Mouse (Mus musculus): ENCODE results near the gene Kbtbd7. TPM values are rescaled to one million over a fixed set of nuclear protein-coding genes. Genes with fewer than 3 reads are reported as not detected.
"Not testable (repeated sequence)": the region's sequence is repeated elsewhere in the genome, so short reads cannot be mapped to it uniquely, and the experiment has no call there.

Kbtbd7 gene
- polyA plus RNA-seq, 1 experiment from 2014 or later: 18.4 TPM

DNA sequence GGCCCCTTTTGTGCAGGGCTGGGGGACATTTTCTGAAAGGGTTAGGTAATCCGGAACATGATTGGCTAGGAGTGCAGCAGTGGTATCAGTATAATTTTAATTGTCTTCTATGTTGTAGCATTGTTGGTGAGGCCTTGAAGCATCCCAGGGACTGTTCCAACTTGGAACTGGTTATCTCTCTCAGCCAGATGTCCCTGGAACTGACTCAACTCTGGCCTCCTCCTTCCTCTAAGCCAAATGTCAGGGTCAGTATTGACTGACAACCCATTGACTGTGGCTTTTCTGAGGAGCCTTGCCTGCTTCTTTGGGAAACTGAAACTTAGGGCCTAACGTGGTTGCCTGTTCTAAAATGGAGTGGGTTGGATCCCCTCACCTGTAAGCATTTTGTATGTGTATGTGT lies 14.3 kb downstream of the Kbtbd7 start:
- DNase-seq (ENCODE audit: low spot score, missing footprints) (peak; percentile 44), ATAC-seq (ENCODE audit: low FRiP score) (no peak)
- 88% methylated on average over 2 of the region's 2 CpGs for WGBS
- no peaks in the 10 kb centered on the region for H3K27me3 ChIP-seq (ENCODE audit: control insufficient read depth, insufficient read depth, low read length)
- no peaks in the 10 kb centered on the region for H3K36me3 ChIP-seq (ENCODE audit: control insufficient read depth, insufficient read depth, low read length)
- no peak overlapping the region for H3K4me2 ChIP-seq
- H3K9ac ChIP-seq (ENCODE audit: low read length): no peak overlapping the region
- no peak overlapping the region for H3K4me3 ChIP-seq (ENCODE audit: low read depth, low read length)
- H3K9me3 ChIP-seq (ENCODE audit: control insufficient read depth, low read length): no peaks in the 10 kb centered on the region
- H3K4me1 ChIP-seq (ENCODE audit: control insufficient read depth, insufficient read depth, low read length): peaks cover 9% of the 10 kb centered on the region; the same call in 1 of the 2 replicates
- H3K27ac ChIP-seq (ENCODE audit: low read depth, low read length): no peak overlapping the region

DNA sequence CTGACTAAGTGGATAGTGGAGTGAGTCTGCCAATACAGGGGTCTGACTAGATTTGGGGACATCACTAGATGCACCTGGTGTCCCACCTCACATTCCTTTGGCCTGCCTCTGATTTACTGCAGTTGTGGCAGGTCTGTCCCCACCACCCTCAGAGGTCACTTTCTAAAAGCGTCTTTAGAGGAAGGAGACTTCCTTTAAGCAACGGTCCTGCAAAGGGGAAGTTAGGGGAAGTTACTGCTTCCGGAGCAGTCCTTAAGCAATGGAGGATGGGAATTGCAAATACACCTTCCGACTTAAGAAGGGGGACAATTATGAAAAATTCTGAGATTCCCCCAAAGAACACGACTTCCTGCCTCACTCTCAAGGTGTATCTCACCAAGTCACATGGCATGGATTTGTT lies 15.1 kb downstream of the Kbtbd7 start:
- H3K27me3 ChIP-seq (ENCODE audit: control insufficient read depth, insufficient read depth, low read length): no peaks in the 10 kb centered on the region
- 91% methylated on average over 5 of the region's 5 CpGs for WGBS
- H3K36me3 ChIP-seq (ENCODE audit: control insufficient read depth, insufficient read depth, low read length): no peaks in the 10 kb centered on the region
- no peak for ATAC-seq (ENCODE audit: low FRiP score)
- no peaks in the 10 kb centered on the region for H3K9me3 ChIP-seq (ENCODE audit: control insufficient read depth, low read length)
- H3K4me2 ChIP-seq: no peak overlapping the region
- no peak for DNase-seq (ENCODE audit: low spot score, missing footprints)
- no peak overlapping the region for H3K4me3 ChIP-seq (ENCODE audit: low read depth, low read length)
- no peak overlapping the region for H3K9ac ChIP-seq (ENCODE audit: low read length)
- peaks cover 12% of the 10 kb centered on the region; the same call in 1 of the 2 replicates for H3K4me1 ChIP-seq (ENCODE audit: control insufficient read depth, insufficient read depth, low read length)
- H3K27ac ChIP-seq (ENCODE audit: low read depth, low read length): no peak overlapping the region

DNA sequence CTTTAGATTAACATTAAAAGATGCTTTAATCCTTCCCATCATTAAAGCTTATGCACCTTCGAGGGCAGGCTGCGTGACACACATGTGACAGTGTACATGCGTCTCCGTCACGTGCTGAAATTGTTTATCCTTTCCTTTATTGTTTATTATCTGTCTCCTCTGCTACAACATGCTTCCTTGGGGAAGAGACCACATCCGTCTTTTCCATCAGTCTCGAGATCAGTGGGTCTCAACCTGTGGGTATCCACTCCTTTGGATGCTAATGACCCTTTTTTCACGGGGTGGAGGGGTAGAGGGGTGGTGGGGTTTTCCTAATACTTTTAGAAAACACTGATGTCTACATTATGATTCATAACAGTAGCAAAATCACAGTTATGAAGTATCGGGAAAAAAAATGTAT lies 18.3 kb downstream of the Kbtbd7 start:
- peaks cover 12% of the 10 kb centered on the region; the same call in 1 of the 2 replicates for H3K4me1 ChIP-seq (ENCODE audit: control insufficient read depth, insufficient read depth, low read length)
- DNase-seq (ENCODE audit: low spot score, missing footprints) (no peak), ATAC-seq (ENCODE audit: low FRiP score) (peak; percentile 54)
- H3K36me3 ChIP-seq (ENCODE audit: control insufficient read depth, insufficient read depth, low read length): no peaks in the 10 kb centered on the region
- H3K27ac ChIP-seq (ENCODE audit: low read depth, low read length): no peak overlapping the region
- H3K27me3 ChIP-seq (ENCODE audit: control insufficient read depth, insufficient read depth, low read length): no peaks in the 10 kb centered on the region; the same call in 1 of the 2 replicates
- H3K4me2 ChIP-seq: peak overlapping the region; percentile 48
- WGBS: 85% methylated on average over 9 of the region's 9 CpGs
- H3K9me3 ChIP-seq (ENCODE audit: control insufficient read depth, low read length): no peaks in the 10 kb centered on the region
- H3K4me3 ChIP-seq (ENCODE audit: low read depth, low read length): no peak overlapping the region
- H3K9ac ChIP-seq (ENCODE audit: low read length): no peak overlapping the region

DNA sequence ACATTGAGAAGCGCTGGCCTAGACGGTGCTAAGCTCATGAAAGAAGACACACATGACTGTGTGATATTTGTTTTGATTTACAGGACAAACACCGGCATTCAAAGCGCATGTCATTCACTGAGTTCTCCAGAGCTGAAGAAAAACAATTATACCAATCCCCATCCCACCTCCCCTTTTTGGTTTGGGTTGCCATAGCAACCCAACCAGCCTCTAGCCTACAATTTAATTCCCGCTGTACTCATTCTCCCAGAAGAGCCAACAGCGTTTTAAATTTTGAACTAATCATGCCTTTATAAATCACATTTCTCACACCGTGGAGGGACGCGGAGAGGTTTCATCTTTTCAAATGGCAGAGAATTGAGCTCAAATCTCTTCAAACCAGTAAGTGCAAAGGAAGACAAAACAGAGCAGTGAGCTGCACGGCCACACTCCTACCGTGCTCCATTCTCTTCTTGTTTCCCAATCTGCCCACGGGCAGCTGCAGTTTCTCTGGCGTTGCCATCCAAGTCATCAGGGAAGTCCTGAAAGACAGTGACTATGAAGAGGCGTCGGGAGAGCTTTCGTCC lies 18.8 kb downstream of the Kbtbd7 start:
- H3K9ac ChIP-seq (ENCODE audit: low read length): peak overlapping the region; percentile 48
- peaks cover 12% of the 10 kb centered on the region; the same call in 1 of the 2 replicates for H3K4me1 ChIP-seq (ENCODE audit: control insufficient read depth, insufficient read depth, low read length)
- H3K4me3 ChIP-seq (ENCODE audit: low read depth, low read length): peak overlapping the region; percentile 15; the same call in 1 of the 2 replicates
- H3K27ac ChIP-seq (ENCODE audit: low read depth, low read length): peak overlapping the region; percentile 35
- peak; percentile 91 for DNase-seq (ENCODE audit: low spot score, missing footprints)
- H3K9me3 ChIP-seq (ENCODE audit: control insufficient read depth, low read length): no peaks in the 10 kb centered on the region
- H3K27me3 ChIP-seq (ENCODE audit: control insufficient read depth, insufficient read depth, low read length): no peaks in the 10 kb centered on the region; the same call in 1 of the 2 replicates
- 23% methylated on average over 16 of the region's 16 CpGs for WGBS
- ATAC-seq (ENCODE audit: low FRiP score): peak; percentile 77
- no peaks in the 10 kb centered on the region for H3K36me3 ChIP-seq (ENCODE audit: control insufficient read depth, insufficient read depth, low read length)
- peak overlapping the region; percentile 48 for H3K4me2 ChIP-seq

DNA sequence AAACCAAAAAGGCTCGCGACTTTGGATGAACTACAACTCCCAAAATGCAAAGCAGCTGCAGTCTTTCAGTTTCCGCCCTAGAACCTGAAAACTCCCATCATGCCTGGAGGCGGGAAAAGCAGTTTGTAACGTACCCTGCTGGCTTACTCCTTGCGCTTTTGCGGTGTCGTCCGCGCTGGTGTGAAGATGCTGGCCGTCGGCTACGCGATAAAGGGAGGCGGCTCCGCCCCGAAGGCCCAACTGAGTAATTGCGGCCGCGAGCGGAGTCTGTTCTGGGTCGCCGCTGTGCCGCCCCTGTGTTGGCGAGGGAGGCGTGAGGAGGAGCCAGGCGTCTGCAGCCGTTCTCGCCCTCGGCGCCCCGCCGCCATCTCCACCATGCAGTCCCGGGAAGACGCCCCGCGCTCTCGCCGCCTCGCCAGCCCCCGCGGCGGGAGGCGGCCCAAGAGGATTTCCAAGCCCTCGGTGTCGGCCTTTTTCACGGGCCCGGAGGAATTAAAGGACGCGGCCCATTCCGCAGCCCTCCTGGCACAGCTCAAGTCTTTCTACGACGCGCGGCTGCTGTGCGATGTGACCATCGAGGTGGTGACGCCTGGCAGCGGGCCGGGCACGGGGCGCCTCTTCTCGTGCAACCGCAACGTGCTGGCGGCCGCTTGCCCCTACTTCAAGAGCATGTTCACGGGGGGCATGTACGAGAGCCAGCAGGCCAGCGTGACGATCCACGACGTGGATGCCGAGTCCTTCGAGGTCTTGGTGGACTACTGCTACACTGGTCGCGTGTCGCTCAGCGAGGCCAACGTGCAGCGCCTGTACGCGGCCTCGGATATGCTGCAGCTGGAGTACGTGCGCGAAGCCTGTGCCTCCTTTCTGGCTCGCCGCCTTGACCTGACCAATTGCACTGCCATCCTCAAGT lies 25.6 kb downstream of the Kbtbd7 start, which contains the start of gene Kbtbd6:
Kbtbd6 (plus strand) TSS at position 155 of the 910 bp plus-strand sequence.
- not testable (repeated sequence) for H3K27ac ChIP-seq (ENCODE audit: low read depth, low read length)

DNA sequence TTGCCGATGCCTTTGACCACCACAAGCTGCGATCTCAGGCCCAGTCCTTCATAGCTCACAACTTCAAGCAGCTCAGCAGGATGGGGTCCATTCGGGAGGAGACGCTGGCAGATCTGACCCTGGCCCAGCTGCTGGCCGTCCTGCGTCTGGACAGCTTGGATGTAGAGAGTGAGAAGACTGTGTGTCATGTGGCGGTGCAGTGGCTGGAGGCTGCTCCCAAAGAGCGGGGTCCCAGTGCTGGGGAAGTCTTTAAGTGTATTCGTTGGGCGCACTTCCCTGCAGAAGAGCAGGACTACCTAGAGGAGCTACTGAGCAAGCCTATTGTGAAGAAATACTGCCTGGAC lies 26.3 kb downstream of the Kbtbd7 start:
- not testable (repeated sequence) for H3K36me3 ChIP-seq (ENCODE audit: control insufficient read depth, insufficient read depth, low read length); DNase-seq (ENCODE audit: low spot score, missing footprints); H3K4me3 ChIP-seq (ENCODE audit: low read depth, low read length); H3K4me1 ChIP-seq (ENCODE audit: control insufficient read depth, insufficient read depth, low read length); H3K4me2 ChIP-seq; H3K27ac ChIP-seq (ENCODE audit: low read depth, low read length); H3K9ac ChIP-seq (ENCODE audit: low read length); H3K9me3 ChIP-seq (ENCODE audit: control insufficient read depth, low read length); H3K27me3 ChIP-seq (ENCODE audit: control insufficient read depth, insufficient read depth, low read length)
- ATAC-seq (ENCODE audit: low FRiP score): peak; percentile 42; the same call in 1 of the 2 replicates
- WGBS: 89% methylated on average over 5 of the region's 10 CpGs

More for the DNA sequence above, 25.6 kb downstream of the Kbtbd7 start, which contains the start of gene Kbtbd6:
- DNase-seq (ENCODE audit: low spot score, missing footprints): peak; percentile 98
- not testable (repeated sequence) for H3K36me3 ChIP-seq (ENCODE audit: control insufficient read depth, insufficient read depth, low read length); H3K4me1 ChIP-seq (ENCODE audit: control insufficient read depth, insufficient read depth, low read length); H3K27me3 ChIP-seq (ENCODE audit: control insufficient read depth, insufficient read depth, low read length); H3K9me3 ChIP-seq (ENCODE audit: control insufficient read depth, low read length)
- peak within 1 kb of the TSS; percentile 63 for H3K9ac ChIP-seq (ENCODE audit: low read length)
- H3K4me2 ChIP-seq: peak within 1 kb of the TSS; percentile 62
- H3K4me3 ChIP-seq (ENCODE audit: low read depth, low read length): peak within 1 kb of the TSS; percentile 43
- ATAC-seq (ENCODE audit: low FRiP score): peak; percentile 90
- WGBS: 21% methylated on average over 43 of the region's 89 CpGs

DNA sequence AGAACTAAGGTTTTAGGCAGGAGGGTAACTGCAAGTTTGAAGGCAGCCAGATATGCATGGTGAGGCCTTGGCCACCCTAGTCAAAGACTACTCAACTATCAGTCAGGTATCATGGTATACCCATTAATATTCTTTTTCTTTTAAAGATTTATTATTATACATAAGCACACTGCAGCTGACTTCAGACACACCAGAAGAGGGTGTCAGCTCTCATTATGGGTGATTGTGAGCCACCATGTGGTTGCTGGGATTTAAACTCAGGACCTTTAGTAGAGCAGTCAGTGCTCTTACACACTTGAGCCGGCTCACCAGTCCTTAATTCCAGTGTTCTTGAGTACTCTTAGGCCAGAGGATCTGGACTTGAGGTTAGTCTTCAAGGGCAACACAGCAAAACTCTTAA lies 34.1 kb downstream of the Kbtbd7 start:
- Histone ChIP-seq H3K4me1 (ENCODE audit: control insufficient read depth, insufficient read depth, low read length) (no peaks in the 10 kb centered on the region), H3K27ac (ENCODE audit: low read depth, low read length) (no peak overlapping the region), H3K4me3 (ENCODE audit: low read depth, low read length) (no peak overlapping the region), H3K36me3 (ENCODE audit: control insufficient read depth, insufficient read depth, low read length) (peaks cover 7% of the 10 kb centered on the region; the same call in 1 of the 2 replicates), H3K27me3 (ENCODE audit: control insufficient read depth, insufficient read depth, low read length) (no peaks in the 10 kb centered on the region), H3K4me2 (no peak overlapping the region), H3K9ac (ENCODE audit: low read length) (no peak overlapping the region), H3K9me3 (ENCODE audit: control insufficient read depth, low read length) (no peaks in the 10 kb centered on the region)
- ATAC-seq (ENCODE audit: low FRiP score): no peak
- 91% methylated on average over 1 of the region's 1 CpGs for WGBS
- DNase-seq (ENCODE audit: low spot score, missing footprints): peak; percentile 60

DNA sequence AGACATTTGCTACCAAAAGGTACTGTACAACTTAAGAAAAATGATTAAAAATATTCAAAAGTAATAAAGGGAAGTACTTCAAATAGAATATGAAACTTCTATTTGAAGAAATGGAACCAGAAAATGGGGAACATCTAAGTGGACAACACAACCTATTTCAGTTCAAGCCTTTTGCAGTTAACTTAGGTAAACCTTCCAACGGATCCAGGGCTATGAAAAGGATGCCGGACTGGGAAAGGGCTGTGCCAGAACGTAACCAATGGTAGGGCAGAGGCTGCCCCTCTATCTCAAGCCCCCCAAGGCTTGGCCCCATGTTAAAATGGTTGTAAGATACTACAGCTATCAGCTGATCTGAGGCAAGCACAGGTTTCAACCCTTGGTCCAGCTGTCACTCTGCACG lies 34.7 kb downstream of the Kbtbd7 start:
- H3K4me1 ChIP-seq (ENCODE audit: control insufficient read depth, insufficient read depth, low read length): no peaks in the 10 kb centered on the region
- H3K4me2 ChIP-seq: no peak overlapping the region
- H3K27ac ChIP-seq (ENCODE audit: low read depth, low read length): no peak overlapping the region
- H3K36me3 ChIP-seq (ENCODE audit: control insufficient read depth, insufficient read depth, low read length): peaks cover 10% of the 10 kb centered on the region; the same call in 1 of the 2 replicates
- ATAC-seq (ENCODE audit: low FRiP score): no peak
- H3K4me3 ChIP-seq (ENCODE audit: low read depth, low read length): no peak overlapping the region
- no peak overlapping the region for H3K9ac ChIP-seq (ENCODE audit: low read length)
- H3K27me3 ChIP-seq (ENCODE audit: control insufficient read depth, insufficient read depth, low read length): no peaks in the 10 kb centered on the region
- 87% methylated on average over 4 of the region's 4 CpGs for WGBS
- no peaks in the 10 kb centered on the region for H3K9me3 ChIP-seq (ENCODE audit: control insufficient read depth, low read length)
- peak; percentile 28 for DNase-seq (ENCODE audit: low spot score, missing footprints)

DNA sequence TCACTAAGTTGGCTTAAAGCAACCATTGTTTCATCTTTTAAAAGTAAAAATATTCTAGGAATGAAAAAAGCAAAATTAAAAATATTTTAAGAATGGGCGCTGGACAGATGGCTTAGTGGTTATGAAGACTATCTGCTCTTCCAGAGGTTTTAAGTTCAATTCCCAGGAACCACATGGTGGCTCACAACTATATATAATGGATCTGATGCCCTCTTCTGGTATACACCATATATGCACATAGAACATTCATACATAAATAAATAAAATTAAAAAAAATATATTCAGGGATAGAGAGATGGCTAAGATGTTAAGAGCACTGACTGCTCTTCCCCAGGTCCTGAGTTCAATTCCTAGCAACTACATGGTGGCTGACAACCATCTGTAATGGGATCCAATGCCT lies 39.3 kb downstream of the Kbtbd7 start:
- Histone ChIP-seq H3K9ac (ENCODE audit: low read length) (no peak overlapping the region), H3K9me3 (ENCODE audit: control insufficient read depth, low read length) (no peaks in the 10 kb centered on the region), H3K36me3 (ENCODE audit: control insufficient read depth, insufficient read depth, low read length) (peaks cover 18% of the 10 kb centered on the region), H3K4me1 (ENCODE audit: control insufficient read depth, insufficient read depth, low read length) (no peaks in the 10 kb centered on the region), H3K4me2 (no peak overlapping the region), H3K27me3 (ENCODE audit: control insufficient read depth, insufficient read depth, low read length) (no peaks in the 10 kb centered on the region), H3K4me3 (ENCODE audit: low read depth, low read length) (no peak overlapping the region), H3K27ac (ENCODE audit: low read depth, low read length) (no peak overlapping the region)
- no peak for ATAC-seq (ENCODE audit: low FRiP score)
- DNase-seq (ENCODE audit: low spot score, missing footprints): no peak
- WGBS: 91% methylated on average over 1 of the region's 1 CpGs

All from midbrain, embryonic 11.5 days (tissue).